Mouse (Mus musculus) hindbrain, embryonic 12.5 days (tissue): ENCODE data around the gene Hypk. TPM values are rescaled to one million over a fixed set of nuclear protein-coding genes. Genes with fewer than 3 reads are reported as not detected.

Experiments used
- ATAC-seq: fragments of 200-750 bp; cut with Nextera tagmentation; 2 replicates; pipeline ENCODE4 v1.8.0; 2017; ENCODE audit warnings: moderate TSS enrichment; ENCODE audit not compliant: low FRiP score
- H3K27ac ChIP-seq: fragments of 300-500 bp; sonication (generic); 2 replicates; pipeline ENCODE4 v1.5.1; 2016; ENCODE audit warnings: mild to moderate bottlenecking
- H3K27me3 ChIP-seq: fragments of 300-500 bp; sonication (generic); 2 replicates; pipeline ENCODE4 v1.6.1; 2016; ENCODE audit warnings: mild to moderate bottlenecking
- H3K36me3 ChIP-seq: fragments of 300-500 bp; sonication (generic); 2 replicates; pipeline ENCODE4 v1.6.1; 2016; ENCODE audit warnings: mild to moderate bottlenecking
- H3K4me1 ChIP-seq: fragments of 300-500 bp; sonication (generic); 2 replicates; pipeline ENCODE4 v1.6.1; 2016
- H3K4me2 ChIP-seq: fragments of 300-500 bp; sonication (generic); replicated peaks from 2 replicates; pipeline ENCODE4 v1.6.1; 2016; ENCODE audit warnings: mild to moderate bottlenecking
- H3K4me3 ChIP-seq: fragments of 300-500 bp; sonication (generic); 2 replicates; pipeline ENCODE4 v1.5.1; 2016; ENCODE audit warnings: mild to moderate bottlenecking
- H3K9ac ChIP-seq: fragments of 300-500 bp; sonication (generic); 2 replicates; pipeline ENCODE4 v1.6.1; 2016; ENCODE audit warnings: mild to moderate bottlenecking, moderate library complexity
- H3K9me3 ChIP-seq: fragments of 300-500 bp; sonication (generic); replicated peaks from 2 replicates; pipeline ENCODE4 v1.6.1; 2016; ENCODE audit warnings: mild to moderate bottlenecking
- WGBS: fragments of 180-500 bp; shearing (Covaris S2); methylation state at CpG from one replicate; pipeline ENCODE4 v1.1.7; 2016; 5-methylcytosine and 5-hydroxymethylcytosine counted together
- polyA plus RNA-seq: library from polyadenylated mRNA; unstranded; fragments of >200 nt; fragmentation: Nextera tagmentation; extraction: Ambion mirVana; gene quantifications from 2 replicates; pipeline ENCODE4 v1.2.1, GENCODE M21; 2016

Gene Hypk
- polyA plus RNA-seq, 1 experiment from 2014 or later, result 115 TPM

DNA sequence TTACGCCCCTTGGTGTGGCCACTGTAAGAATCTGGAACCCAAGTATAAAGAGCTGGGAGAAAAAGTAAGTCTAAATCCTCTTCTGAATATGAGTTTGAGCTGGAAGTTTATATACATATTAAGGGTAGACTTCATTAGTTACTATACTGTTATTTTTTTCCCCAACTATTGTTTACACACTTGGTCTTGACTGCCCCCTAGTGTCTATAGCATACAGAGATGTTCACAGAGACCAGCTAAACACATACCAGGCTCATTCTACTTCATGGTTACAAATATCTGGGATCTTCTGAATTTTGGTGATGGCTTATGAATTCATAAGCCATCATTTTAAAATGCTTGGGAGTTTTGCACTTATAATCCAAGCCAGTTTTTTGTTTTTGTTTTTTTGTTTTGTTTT is 18.2 kb upstream of the Hypk start:
- Histone ChIP-seq H3K4me2 (no peak overlapping the region), H3K36me3 (peaks cover 92% of the 10 kb centered on the region), H3K9ac (no peak overlapping the region), H3K4me1 (no peaks in the 10 kb centered on the region), H3K9me3 (no peaks in the 10 kb centered on the region), H3K4me3 (no peak overlapping the region), H3K27ac (no peak overlapping the region), H3K27me3 (no peaks in the 10 kb centered on the region)
- 97% methylated on average over 1 of the region's 1 CpGs for WGBS
- no peak for ATAC-seq

- Histone ChIP-seq H3K27ac (no peak overlapping the region), H3K4me1 (peaks cover 20% of the 10 kb centered on the region), H3K36me3 (peaks cover 44% of the 10 kb centered on the region), H3K4me3 (no peak overlapping the region), H3K4me2 (no peak overlapping the region), H3K27me3 (peaks cover 31% of the 10 kb centered on the region), H3K9ac (no peak overlapping the region), H3K9me3 (no peaks in the 10 kb centered on the region)
- WGBS, result 82% methylated on average over 4 of the region's 4 CpGs
- ATAC-seq, result no peak
These were observed 13.3 kb upstream of the Hypk start for GRCm38 (mm10) chr2:121439746-121440145.

DNA sequence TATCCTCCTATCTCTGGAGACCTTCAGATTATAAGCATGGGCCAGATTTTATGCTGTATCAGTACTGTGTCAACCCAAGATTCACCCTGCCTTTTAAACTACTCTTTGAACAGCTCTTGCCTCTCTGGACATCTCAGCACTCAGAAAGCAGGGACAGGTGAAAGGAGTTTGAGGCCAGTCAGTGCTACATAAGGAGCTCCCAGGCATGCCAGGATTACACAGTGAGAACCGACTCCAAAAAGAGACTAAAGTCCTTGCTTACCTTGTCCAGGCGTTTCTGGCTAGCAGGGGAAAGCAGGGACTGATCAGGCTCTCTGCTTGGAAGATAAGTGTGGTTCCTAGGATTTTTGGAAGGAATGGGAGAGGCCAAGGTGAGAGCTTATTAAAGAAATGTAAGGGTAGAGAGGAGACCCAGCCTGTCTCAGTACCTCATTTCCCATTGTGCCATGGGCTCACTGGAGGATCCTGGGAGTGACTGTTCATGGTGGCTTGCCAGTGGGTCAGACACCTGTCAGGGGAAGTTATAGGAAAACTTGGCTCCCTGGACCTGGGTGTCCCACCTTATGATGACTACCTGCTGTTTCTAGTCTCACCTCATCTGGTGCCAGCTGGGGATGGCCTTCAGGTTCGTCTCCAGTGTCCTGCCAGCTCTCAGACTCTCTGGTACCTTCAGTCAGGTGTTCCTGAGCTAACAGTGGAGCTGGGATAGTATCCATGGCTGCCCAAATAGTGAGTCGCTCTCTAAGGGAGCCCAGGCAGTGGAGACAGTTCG is 12.1 kb upstream of the Hypk start:
- Histone ChIP-seq H3K4me1 (peaks cover 20% of the 10 kb centered on the region), H3K36me3 (peaks cover 32% of the 10 kb centered on the region), H3K27ac (no peak overlapping the region), H3K27me3 (peaks cover 31% of the 10 kb centered on the region), H3K4me2 (no peak overlapping the region), H3K9me3 (no peaks in the 10 kb centered on the region), H3K4me3 (no peak overlapping the region), H3K9ac (no peak overlapping the region)
- no peak for ATAC-seq
- WGBS, result 63% methylated on average over 5 of the region's 5 CpGs

DNA sequence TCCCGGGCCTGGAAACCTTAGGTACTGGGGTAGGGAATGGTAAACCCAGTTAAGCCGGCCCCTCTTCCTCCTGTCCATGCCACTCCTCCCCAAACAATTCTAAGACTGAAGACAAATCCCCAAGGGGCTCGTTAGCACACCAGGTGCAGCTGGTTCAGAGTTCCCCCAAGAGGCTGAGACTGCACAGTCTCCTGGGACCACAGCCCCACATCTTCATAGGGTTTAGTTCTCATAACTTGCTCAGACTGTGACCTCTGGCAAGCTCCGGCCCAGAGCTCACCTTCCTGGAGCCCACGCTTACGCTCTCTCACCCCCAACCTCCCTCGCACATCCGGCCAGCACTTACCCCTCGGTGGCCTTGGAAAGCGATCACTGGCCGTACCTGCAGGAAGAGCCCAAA is 11.3 kb upstream of the Hypk start:
- Histone ChIP-seq H3K4me1 (peaks cover 20% of the 10 kb centered on the region), H3K9me3 (no peaks in the 10 kb centered on the region), H3K4me3 (peak overlapping the region; percentile 35), H3K27me3 (peaks cover 31% of the 10 kb centered on the region), H3K9ac (peak overlapping the region; percentile 45), H3K36me3 (peaks cover 27% of the 10 kb centered on the region), H3K27ac (no peak overlapping the region), H3K4me2 (peak overlapping the region; percentile 60)
- 9% methylated on average over 11 of the region's 11 CpGs for WGBS
- ATAC-seq, result no peak

DNA sequence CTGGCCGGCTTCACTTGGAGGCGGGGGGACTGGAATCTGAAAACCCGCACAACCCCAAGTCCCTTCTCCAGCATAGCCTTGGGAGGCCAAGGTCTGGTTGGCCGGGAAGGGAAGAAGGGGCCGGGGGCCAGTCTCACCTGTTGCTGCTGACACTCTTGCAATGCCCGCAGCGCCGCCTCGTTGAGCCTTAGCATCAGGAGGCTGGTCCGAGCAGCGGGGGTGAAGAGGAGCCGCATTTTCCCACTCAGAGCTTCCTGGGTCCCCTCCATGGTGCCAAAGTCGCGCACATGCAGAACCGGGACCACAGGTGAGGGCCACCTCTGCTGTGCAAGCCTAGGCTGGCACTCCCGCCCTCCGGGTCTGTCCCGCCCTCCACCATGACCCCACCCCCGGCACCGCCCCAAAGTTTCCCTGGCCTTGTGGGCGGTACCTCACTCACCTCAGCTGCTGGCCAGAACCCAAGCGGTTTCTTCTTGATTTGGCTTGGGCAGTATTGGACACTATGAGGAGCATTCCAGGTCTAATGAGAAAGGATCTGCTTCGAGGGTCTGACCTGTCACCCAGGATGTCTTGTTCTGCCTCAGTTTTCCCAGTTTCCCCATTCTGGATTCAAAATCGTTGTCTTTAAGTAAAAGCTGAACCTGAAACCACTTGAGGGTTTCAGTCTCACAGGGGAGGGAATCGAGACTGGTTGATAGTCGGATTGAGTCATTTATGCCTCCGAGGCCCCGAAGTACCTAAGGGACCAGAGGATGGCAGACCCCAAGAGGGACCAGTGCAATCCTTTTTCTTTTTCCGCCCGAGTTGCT is 10.6 kb upstream of the Hypk start:
- WGBS, result 2% methylated on average over 30 of the region's 30 CpGs
- peaks cover 20% of the 10 kb centered on the region for H3K4me1 ChIP-seq
- peak overlapping the region; percentile 35 for H3K4me3 ChIP-seq
- no peaks in the 10 kb centered on the region for H3K9me3 ChIP-seq
- peak overlapping the region; percentile 45 for H3K9ac ChIP-seq
- no peak overlapping the region for H3K27ac ChIP-seq
- H3K27me3 ChIP-seq, result peaks cover 31% of the 10 kb centered on the region
- H3K4me2 ChIP-seq, result peak overlapping the region; percentile 60
- 0 out of 2 replicates have a peak, but pooled peaks have one; percentile 50 for ATAC-seq
- H3K36me3 ChIP-seq, result peaks cover 21% of the 10 kb centered on the region

- Histone ChIP-seq H3K9me3 (no peaks in the 10 kb centered on the region), H3K4me1 (peaks cover 23% of the 10 kb centered on the region), H3K4me2 (peak overlapping the region; percentile 60), H3K9ac (peak overlapping the region; percentile 8; the same call in 1 of the 2 replicates), H3K4me3 (0 out of 2 replicates have a peak overlapping the region, but pooled peaks have one; percentile 35), H3K27me3 (peaks cover 31% of the 10 kb centered on the region), H3K36me3 (peaks cover 15% of the 10 kb centered on the region), H3K27ac (no peak overlapping the region)
- 21% methylated on average over 8 of the region's 8 CpGs for WGBS
- ATAC-seq, result no peak
These were observed 10.1 kb upstream of the Hypk start for GRCm38 (mm10) chr2:121443068-121443349.

DNA sequence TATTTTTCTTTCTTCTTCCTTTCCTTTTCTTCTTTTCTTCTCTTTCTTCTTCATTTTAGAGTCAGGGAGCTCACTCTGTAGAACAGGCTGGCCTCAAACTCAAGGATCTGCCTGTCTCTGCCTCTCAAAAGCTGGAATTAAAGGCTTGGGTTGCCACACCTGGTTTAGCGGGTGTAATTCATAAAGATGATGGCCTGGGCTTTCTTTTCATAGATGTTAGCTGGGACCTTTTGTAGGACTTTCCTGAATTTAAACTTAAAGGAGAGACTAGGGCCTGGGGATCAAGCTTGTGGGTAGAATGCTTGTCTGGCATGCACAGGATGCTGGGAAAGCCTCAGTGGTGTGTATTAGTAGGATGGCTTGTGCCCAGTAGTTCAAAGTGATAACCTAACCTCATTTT is 8.9 kb upstream of the Hypk start, which contains the start of gene Ell3:
Ell3 (minus strand) TSS at position 101 of the 400 bp plus-strand sequence.
- Histone ChIP-seq H3K36me3 (peaks cover 4% of the 10 kb centered on the region), H3K4me3 (no peak within 1 kb of the TSS), H3K4me2 (peak within 1 kb of the TSS; percentile 60), H3K27me3 (peaks cover 31% of the 10 kb centered on the region), H3K9me3 (no peaks in the 10 kb centered on the region), H3K9ac (no peak within 1 kb of the TSS; the same call in 1 of the 2 replicates), H3K4me1 (peaks cover 26% of the 10 kb centered on the region), H3K27ac (no peak within 1 kb of the TSS)
- WGBS, result 83% methylated on average over 1 of the region's 1 CpGs
- no peak for ATAC-seq

GRCm38 (mm10) chr2:121445117-121445516 is 8.0 kb upstream of the Hypk start:
- peaks cover 31% of the 10 kb centered on the region for H3K27me3 ChIP-seq
- H3K9me3 ChIP-seq, result no peaks in the 10 kb centered on the region
- H3K27ac ChIP-seq, result no peak overlapping the region
- peaks cover 28% of the 10 kb centered on the region for H3K4me1 ChIP-seq
- H3K4me3 ChIP-seq, result no peak overlapping the region
- no peak overlapping the region for H3K4me2 ChIP-seq
- ATAC-seq, result no peak
- WGBS, result 87% methylated on average over 3 of the region's 3 CpGs
- H3K9ac ChIP-seq, result no peak overlapping the region
- H3K36me3 ChIP-seq, result no peaks in the 10 kb centered on the region

DNA sequence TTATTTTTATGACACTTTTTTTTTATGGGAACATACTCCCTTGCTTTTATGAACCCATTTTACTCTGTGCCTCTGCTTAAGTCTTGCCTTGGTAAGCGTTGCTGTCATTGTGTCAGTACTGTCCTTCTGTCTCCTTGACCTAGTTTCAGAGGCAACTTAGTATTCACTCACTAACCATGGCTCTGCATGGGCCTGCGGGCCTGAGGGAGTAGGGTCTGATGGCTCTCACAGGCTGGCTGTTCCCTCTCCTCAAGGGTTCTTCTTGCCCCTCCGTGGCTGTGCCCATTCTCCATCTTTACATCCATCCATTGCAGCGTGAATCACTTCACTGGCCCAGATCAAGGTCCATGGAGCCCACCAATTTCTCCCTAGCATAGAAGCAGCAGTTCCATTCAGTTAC is 6.6 kb upstream of the Hypk start:
- 83% methylated on average over 4 of the region's 4 CpGs for WGBS
- Histone ChIP-seq H3K4me2 (no peak overlapping the region), H3K4me1 (peaks cover 37% of the 10 kb centered on the region), H3K4me3 (no peak overlapping the region), H3K9ac (no peak overlapping the region), H3K27me3 (peaks cover 21% of the 10 kb centered on the region), H3K9me3 (no peaks in the 10 kb centered on the region), H3K27ac (no peak overlapping the region), H3K36me3 (no peaks in the 10 kb centered on the region)
- no peak for ATAC-seq

DNA sequence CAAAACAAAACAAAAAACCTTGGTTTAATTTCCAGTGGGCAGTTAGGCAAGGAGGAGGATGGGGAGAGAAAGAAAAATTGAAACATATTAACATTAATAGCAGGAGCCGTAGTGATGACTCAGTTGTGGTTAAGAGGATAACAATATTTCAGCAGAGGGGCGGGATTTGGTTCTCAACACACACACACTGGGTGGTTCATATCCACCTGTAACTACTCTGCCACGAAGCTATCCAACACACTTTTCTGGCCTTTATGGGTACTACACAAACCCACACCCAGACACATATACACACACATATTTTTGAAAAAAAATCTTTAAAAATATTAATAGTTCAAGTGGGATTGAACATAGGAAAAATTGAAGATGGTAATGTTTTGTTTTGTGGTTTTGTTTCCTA is 6.1 kb upstream of the Hypk start:
- H3K27me3 ChIP-seq, result peaks cover 16% of the 10 kb centered on the region
- H3K9ac ChIP-seq, result no peak overlapping the region
- H3K27ac ChIP-seq, result no peak overlapping the region
- H3K36me3 ChIP-seq, result no peaks in the 10 kb centered on the region
- no peak overlapping the region for H3K4me3 ChIP-seq
- H3K4me2 ChIP-seq, result no peak overlapping the region
- 91% methylated on average over 3 of the region's 3 CpGs for WGBS
- ATAC-seq, result no peak
- H3K9me3 ChIP-seq, result no peaks in the 10 kb centered on the region
- H3K4me1 ChIP-seq, result peaks cover 33% of the 10 kb centered on the region

DNA sequence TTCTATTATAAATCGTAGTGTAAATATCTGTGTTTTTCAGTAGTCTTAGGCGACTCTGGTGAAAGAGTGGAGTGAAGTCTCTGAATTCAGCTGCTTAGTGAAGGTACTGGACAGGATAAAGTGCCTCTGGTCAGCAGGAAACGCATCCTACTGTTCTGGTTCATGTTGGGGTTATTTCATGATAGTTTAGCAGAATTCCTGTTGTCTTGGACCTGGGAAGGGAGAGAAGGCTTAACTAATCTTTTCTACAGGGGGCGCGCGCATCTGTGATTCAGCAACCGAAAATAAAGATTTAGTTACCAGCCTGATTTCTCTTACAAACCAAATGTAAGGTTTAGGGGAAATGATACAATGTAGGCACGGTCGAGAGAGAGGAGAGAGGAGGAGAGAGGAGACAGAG is 5.0 kb upstream of the Hypk start:
- peak overlapping the region; percentile 99 for H3K4me3 ChIP-seq
- WGBS, result 16% methylated on average over 9 of the region's 9 CpGs
- peaks cover 25% of the 10 kb centered on the region for H3K4me1 ChIP-seq
- peaks cover 5% of the 10 kb centered on the region; the same call in 1 of the 2 replicates for H3K27me3 ChIP-seq
- H3K4me2 ChIP-seq, result peak overlapping the region; percentile 58
- H3K27ac ChIP-seq, result peak overlapping the region; percentile 71; the same call in 1 of the 2 replicates
- peaks cover 10% of the 10 kb centered on the region for H3K36me3 ChIP-seq
- H3K9me3 ChIP-seq, result no peaks in the 10 kb centered on the region
- no peak for ATAC-seq
- peak overlapping the region; percentile 41; the same call in 1 of the 2 replicates for H3K9ac ChIP-seq

DNA sequence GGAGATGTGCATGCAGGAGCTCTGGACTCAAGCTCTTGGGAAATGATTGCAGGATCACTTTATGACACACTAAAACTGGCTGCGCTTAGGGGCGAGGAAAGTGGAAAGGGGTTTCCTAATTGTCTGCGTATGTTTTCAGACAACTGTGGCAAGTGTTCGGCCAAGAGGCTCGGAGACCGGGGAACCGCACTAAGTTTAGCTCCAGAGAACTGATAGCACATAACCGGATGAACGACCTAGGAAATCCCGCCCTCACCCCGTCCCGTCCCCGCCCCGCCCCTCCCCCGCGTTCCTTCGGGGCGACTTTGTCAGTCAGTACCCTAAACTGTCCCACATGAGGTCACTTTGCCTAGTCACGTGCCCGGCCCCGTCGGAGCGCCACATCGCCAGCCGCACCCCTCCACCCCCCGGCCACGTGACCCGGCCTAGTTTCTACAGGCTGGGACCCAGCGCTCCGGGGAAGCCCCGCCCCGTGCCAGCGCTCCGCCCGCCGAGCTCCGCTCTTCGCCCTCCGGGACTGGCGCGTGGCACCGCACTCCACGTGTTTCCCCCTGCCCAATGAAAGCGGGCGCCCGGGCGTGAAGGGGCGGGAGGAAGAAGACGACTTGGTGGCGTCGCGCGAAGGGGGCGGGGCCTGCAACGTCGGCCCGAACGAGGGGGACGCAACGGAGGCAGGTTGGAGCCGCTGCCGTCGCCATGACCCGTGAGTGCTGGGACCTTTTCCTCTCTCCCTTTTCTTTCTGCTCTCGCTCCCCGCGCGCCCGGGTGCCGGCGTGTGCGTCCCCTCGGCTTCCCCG is 4.2 kb upstream of the Hypk start, which contains the start of gene Serf2:
Serf2 (plus strand) TSS at position 457 of the 797 bp plus-strand sequence.
- Histone ChIP-seq H3K9ac (peak within 1 kb of the TSS; percentile 96), H3K36me3 (peaks cover 18% of the 10 kb centered on the region), H3K9me3 (no peaks in the 10 kb centered on the region), H3K27me3 (0 out of 2 replicates have a peak, but pooled peaks cover 3% of the 10 kb centered on the region), H3K4me3 (peak within 1 kb of the TSS; percentile 99), H3K4me1 (peaks cover 23% of the 10 kb centered on the region), H3K27ac (peak within 1 kb of the TSS; percentile 98), H3K4me2 (peak within 1 kb of the TSS; percentile 95)
- under 1% methylated on average over 72 of the region's 74 CpGs for WGBS
- ATAC-seq, result peak; percentile 99
